Mouse (Mus musculus) midbrain, postnatal 0 days (tissue): ENCODE results near the gene Chd1. TPM values are rescaled to one million over a fixed set of nuclear protein-coding genes. Genes with fewer than 3 reads are reported as not detected.
"Not testable (repeated sequence)": the region's sequence is repeated elsewhere in the genome, so short reads cannot be mapped to it uniquely, and the experiment has no call there.

ENCODE experiments used
- ATAC-seq: fragments of 200-750 bp; cut with Nextera tagmentation; 2 replicates; pipeline ENCODE4 v1.8.0; 2017; ENCODE audit warnings: moderate number of reproducible peaks, mild to moderate bottlenecking, moderate TSS enrichment, moderate library complexity; ENCODE audit not compliant: low FRiP score
- DNase-seq: peaks from one replicate; pipeline ENCODE4 v3.0.0-alpha.2; 2015; ENCODE audit warnings: low spot score
- H3K27ac ChIP-seq: fragments of 300-500 bp; sonication (generic); 2 replicates; pipeline ENCODE4 v1.5.1; 2014; ENCODE audit warnings: low read depth, mild to moderate bottlenecking, low read length, mixed read lengths
- H3K27me3 ChIP-seq: fragments of 300-500 bp; sonication (generic); 2 replicates; pipeline ENCODE4 v1.6.1; 2014; ENCODE audit warnings: low read length, control low read depth, mixed read lengths; ENCODE audit not compliant: insufficient read depth
- H3K36me3 ChIP-seq: fragments of 300-500 bp; sonication (generic); 2 replicates; pipeline ENCODE4 v1.6.1; 2014; ENCODE audit warnings: low read length, control low read depth, mixed read lengths; ENCODE audit not compliant: insufficient read depth
- H3K4me1 ChIP-seq: fragments of 300-500 bp; sonication (generic); 2 replicates; pipeline ENCODE4 v1.6.1; 2014; ENCODE audit warnings: mild to moderate bottlenecking, control low read depth, antibody characterized with exemption, low read length, mixed read lengths; ENCODE audit not compliant: insufficient read depth
- H3K4me2 ChIP-seq: fragments of 300-500 bp; sonication (generic); 2 replicates; pipeline ENCODE4 v1.6.1; 2014; ENCODE audit warnings: low read depth, mild to moderate bottlenecking, low read length, mixed read lengths; ENCODE audit not compliant: poor library complexity, severe bottlenecking
- H3K4me3 ChIP-seq: fragments of 300-500 bp; sonication (generic); 2 replicates; pipeline ENCODE4 v1.5.1; 2014; ENCODE audit warnings: low read depth, mild to moderate bottlenecking, low read length, moderate library complexity
- H3K9ac ChIP-seq: fragments of 300-500 bp; sonication (generic); replicated peaks from 2 replicates; pipeline ENCODE4 v1.6.1; 2014; ENCODE audit warnings: mild to moderate bottlenecking, low read length, moderate library complexity, mixed read lengths; ENCODE audit not compliant: poor library complexity, severe bottlenecking
- H3K9me3 ChIP-seq: fragments of 300-500 bp; sonication (generic); 2 replicates; pipeline ENCODE4 v1.6.1; 2016; ENCODE audit warnings: low read length, control low read depth
- CTCF ChIP-seq: IDR thresholded peaks from 2 replicates; pipeline ENCODE4 v1.5.1; 2016; ENCODE audit warnings: antibody characterized with exemption, mild to moderate bottlenecking
- WGBS: fragments of 180-500 bp; shearing (Covaris S2); extraction: QIAGEN DNeasy Blood & Tissue Kit; methylation state at CpG from one replicate; pipeline ENCODE4 v1.1.7; 2014; 5-methylcytosine and 5-hydroxymethylcytosine counted together
- polyA plus RNA-seq: library from polyadenylated mRNA; unstranded; fragments of >200 nt; fragmentation: Nextera tagmentation; extraction: Ambion mirVana; gene quantifications from 2 replicates; pipeline ENCODE4 v1.2.1, GENCODE M21; 2015
- total RNA-seq: library from RNA; depleted of rRNA; stranded (reverse); fragments of >200 nt; gene quantifications from 2 replicates; pipeline ENCODE4 v1.2.3, GENCODE M21; 2014

Gene Chd1
- total and polyA plus RNA-seq, 2 experiments from 2014 or later, result 12.9 to 13.1 TPM

GRCm38 (mm10) chr17:15743379-15743778 lies 38.6 kb downstream of the Chd1 start:
- Histone ChIP-seq H3K9me3 (no peaks in the 10 kb centered on the region), H3K4me3 (no peak overlapping the region), H3K36me3 (peaks cover 24% of the 10 kb centered on the region), H3K27ac (no peak overlapping the region), H3K4me1 (no peaks in the 10 kb centered on the region), H3K4me2 (no peak overlapping the region), H3K27me3 (no peaks in the 10 kb centered on the region), H3K9ac (no peak overlapping the region)
- no peak for TF ChIP-seq CTCF
- WGBS, result 73% methylated on average over 5 of the region's 5 CpGs
- ATAC-seq (no peak), DNase-seq (no peak)

DNA sequence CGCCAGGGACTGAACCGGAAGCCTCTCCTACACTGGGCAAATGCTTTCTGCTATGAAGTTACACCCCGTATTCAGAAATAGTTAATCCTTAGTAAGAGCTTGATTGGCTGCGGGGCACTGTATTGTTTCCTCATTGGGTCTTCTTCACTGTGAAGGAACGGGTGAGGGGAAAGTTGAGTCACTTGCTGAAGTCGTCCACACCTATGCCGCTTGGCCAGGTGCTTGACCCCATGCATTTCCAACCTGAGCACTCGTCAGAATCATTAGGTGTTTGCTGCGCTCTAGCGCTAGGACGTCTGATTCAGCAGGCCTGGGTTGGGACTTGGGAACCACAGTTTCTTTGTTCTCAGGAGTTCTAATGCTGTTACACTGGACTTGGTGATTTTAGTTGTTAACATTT lies 41.9 kb downstream of the Chd1 start:
- WGBS, result 84% methylated on average over 11 of the region's 11 CpGs
- H3K4me1 ChIP-seq, result no peaks in the 10 kb centered on the region
- H3K9me3 ChIP-seq, result no peaks in the 10 kb centered on the region
- DNase-seq (no peak), ATAC-seq (no peak)
- H3K27me3 ChIP-seq, result no peaks in the 10 kb centered on the region
- H3K4me2 ChIP-seq, result no peak overlapping the region
- TF ChIP-seq CTCF, result no peak
- H3K9ac ChIP-seq, result no peak overlapping the region
- peaks cover 32% of the 10 kb centered on the region for H3K36me3 ChIP-seq
- H3K27ac ChIP-seq, result no peak overlapping the region
- H3K4me3 ChIP-seq, result no peak overlapping the region

- no peaks in the 10 kb centered on the region for H3K9me3 ChIP-seq
- TF ChIP-seq CTCF, result no peak
- WGBS, result 91% methylated on average over 6 of the region's 6 CpGs
- ATAC-seq, result no peak
- H3K4me1 ChIP-seq, result no peaks in the 10 kb centered on the region
- no peak overlapping the region for H3K9ac ChIP-seq
- no peaks in the 10 kb centered on the region for H3K27me3 ChIP-seq
- no peak overlapping the region for H3K27ac ChIP-seq
- H3K4me3 ChIP-seq, result no peak overlapping the region
- no peak for DNase-seq
- peaks cover 32% of the 10 kb centered on the region for H3K36me3 ChIP-seq
- no peak overlapping the region for H3K4me2 ChIP-seq
These were observed 43.3 kb downstream of the Chd1 start for GRCm38 (mm10) chr17:15748022-15748421.

DNA sequence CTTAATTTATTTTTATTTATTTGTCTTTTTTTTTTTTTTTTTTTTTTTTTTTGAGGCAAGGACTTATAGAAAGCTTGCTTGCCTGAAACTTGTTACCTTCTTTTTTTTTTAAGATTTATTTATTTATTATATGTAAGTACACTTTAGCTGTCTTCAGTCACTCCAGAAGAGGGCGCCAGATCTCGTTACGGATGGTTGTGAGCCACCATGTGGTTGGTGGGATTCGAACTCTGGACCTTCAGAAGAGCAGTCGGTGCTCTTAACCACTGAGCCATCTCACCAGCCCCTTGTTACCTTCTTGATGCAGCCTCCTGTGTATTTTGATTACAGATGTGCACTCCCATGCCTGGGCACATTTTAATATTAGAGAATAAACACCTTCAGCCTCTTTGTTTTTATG lies 46.5 kb downstream of the Chd1 start:
- peaks cover 34% of the 10 kb centered on the region for H3K36me3 ChIP-seq
- WGBS, result 90% methylated on average over 5 of the region's 5 CpGs
- not testable (repeated sequence) for H3K4me1 ChIP-seq, H3K4me2 ChIP-seq, H3K9me3 ChIP-seq, H3K27me3 ChIP-seq, ATAC-seq, DNase-seq, H3K27ac ChIP-seq, H3K9ac ChIP-seq, H3K4me3 ChIP-seq
- TF ChIP-seq CTCF, result peak; percentile 30

GRCm38 (mm10) chr17:15761191-15761590 lies 56.4 kb downstream of the Chd1 start:
- WGBS, result 95% methylated on average over 8 of the region's 8 CpGs
- no peaks in the 10 kb centered on the region for H3K27me3 ChIP-seq
- no peaks in the 10 kb centered on the region for H3K4me1 ChIP-seq
- H3K9me3 ChIP-seq, result no peaks in the 10 kb centered on the region
- no peak overlapping the region for H3K4me3 ChIP-seq
- no peak overlapping the region for H3K4me2 ChIP-seq
- TF ChIP-seq CTCF, result no peak
- no peak for DNase-seq
- ATAC-seq, result no peak
- H3K36me3 ChIP-seq, result peaks cover 35% of the 10 kb centered on the region
- H3K27ac ChIP-seq, result no peak overlapping the region
- H3K9ac ChIP-seq, result no peak overlapping the region

- Histone ChIP-seq H3K27me3 (no peaks in the 10 kb centered on the region), H3K27ac (no peak overlapping the region), H3K4me1 (no peaks in the 10 kb centered on the region), H3K4me3 (no peak overlapping the region), H3K4me2 (no peak overlapping the region), H3K9ac (no peak overlapping the region), H3K36me3 (peaks cover 32% of the 10 kb centered on the region), H3K9me3 (no peaks in the 10 kb centered on the region)
- ATAC-seq, result no peak
- TF ChIP-seq CTCF, result no peak
- WGBS, result 82% methylated on average over 7 of the region's 7 CpGs
- DNase-seq, result no peak
These were observed 64.4 kb downstream of the Chd1 start for GRCm38 (mm10) chr17:15769081-15769724.
